Mouse (Mus musculus) hindbrain, embryonic 15.5 days (tissue): ENCODE measurements around the gene Smarcal1. TPM values are rescaled to one million over a fixed set of nuclear protein-coding genes. Genes with fewer than 3 reads are reported as not detected.

ENCODE experiments used
- ATAC-seq: fragments of 200-750 bp; cut with Nextera tagmentation; 2 replicates; pipeline ENCODE4 v1.8.0; 2017; ENCODE audit warnings: low read depth, moderate number of reproducible peaks, moderate TSS enrichment; ENCODE audit not compliant: low FRiP score
- H3K27ac ChIP-seq: fragments of 300-500 bp; sonication (generic); replicated peaks from 2 replicates; pipeline ENCODE4 v1.5.1; 2015; ENCODE audit warnings: mild to moderate bottlenecking, inconsistent platforms
- H3K27me3 ChIP-seq: fragments of 300-500 bp; sonication (generic); 2 replicates; pipeline ENCODE4 v1.6.1; 2015; ENCODE audit warnings: control low read depth, inconsistent platforms
- H3K36me3 ChIP-seq: fragments of 300-500 bp; sonication (generic); 2 replicates; pipeline ENCODE4 v1.6.1; 2015; ENCODE audit warnings: control low read depth, inconsistent platforms
- H3K4me1 ChIP-seq: fragments of 300-500 bp; sonication (generic); replicated peaks from 2 replicates; pipeline ENCODE4 v1.6.1; 2015; ENCODE audit warnings: control low read depth, inconsistent platforms
- H3K4me2 ChIP-seq: fragments of 300-500 bp; sonication (generic); 2 replicates; pipeline ENCODE4 v1.6.1; 2015; ENCODE audit warnings: moderate library complexity, mild to moderate bottlenecking, inconsistent platforms
- H3K4me3 ChIP-seq: fragments of 300-500 bp; sonication (generic); 2 replicates; pipeline ENCODE4 v1.5.1; 2015; ENCODE audit warnings: mild to moderate bottlenecking, inconsistent platforms
- H3K9ac ChIP-seq: fragments of 300-500 bp; sonication (generic); 2 replicates; pipeline ENCODE4 v1.6.1; 2015; ENCODE audit warnings: inconsistent platforms
- H3K9me3 ChIP-seq: fragments of 300-500 bp; sonication (generic); 2 replicates; pipeline ENCODE4 v1.6.1; 2016; ENCODE audit warnings: control low read depth, inconsistent platforms
- WGBS: fragments of 180-500 bp; shearing (Covaris S2); methylation state at CpG from one replicate; pipeline ENCODE4 v1.1.7; 2015; 5-methylcytosine and 5-hydroxymethylcytosine counted together
- polyA plus RNA-seq: library from polyadenylated mRNA; unstranded; fragments of >200 nt; fragmentation: Nextera tagmentation; extraction: Ambion mirVana; gene quantifications from 2 replicates; pipeline ENCODE4 v1.2.1, GENCODE M21; 2015

Smarcal1 gene
- polyA plus RNA-seq, 1 experiment from 2014 or later: 27.8 TPM

- H3K36me3 ChIP-seq: peaks cover 59% of the 10 kb centered on the region
- ATAC-seq: peak; percentile 64; the same call in 1 of the 2 replicates
- peak overlapping the region; percentile 65 for H3K27ac ChIP-seq
- H3K9me3 ChIP-seq: no peaks in the 10 kb centered on the region
- H3K27me3 ChIP-seq: no peaks in the 10 kb centered on the region
- WGBS: 60% methylated on average over 20 of the region's 20 CpGs
- peaks cover 9% of the 10 kb centered on the region; the same call in 1 of the 2 replicates for H3K4me1 ChIP-seq
- no peak overlapping the region for H3K4me2 ChIP-seq
- H3K9ac ChIP-seq: no peak overlapping the region
- no peak overlapping the region for H3K4me3 ChIP-seq
Observed at GRCm38 (mm10) chr1:72593340-72593951, 10.4 kb downstream of the Smarcal1 start.

GRCm38 (mm10) chr1:72595686-72596085, 12.6 kb downstream of the Smarcal1 start:
- WGBS: 92% methylated on average over 12 of the region's 12 CpGs
- ATAC-seq: no peak
- peaks cover 67% of the 10 kb centered on the region for H3K36me3 ChIP-seq
- H3K9me3 ChIP-seq: no peaks in the 10 kb centered on the region
- H3K9ac ChIP-seq: no peak overlapping the region
- H3K4me1 ChIP-seq: peaks cover 15% of the 10 kb centered on the region; the same call in 1 of the 2 replicates
- no peak overlapping the region for H3K27ac ChIP-seq
- no peaks in the 10 kb centered on the region for H3K27me3 ChIP-seq
- no peak overlapping the region for H3K4me2 ChIP-seq
- no peak overlapping the region for H3K4me3 ChIP-seq

GRCm38 (mm10) chr1:72596231-72596630, 13.2 kb downstream of the Smarcal1 start:
- no peak overlapping the region for H3K27ac ChIP-seq
- no peak overlapping the region for H3K4me2 ChIP-seq
- peaks cover 63% of the 10 kb centered on the region for H3K36me3 ChIP-seq
- H3K9ac ChIP-seq: no peak overlapping the region
- no peak overlapping the region for H3K4me3 ChIP-seq
- ATAC-seq: no peak
- 80% methylated on average over 5 of the region's 5 CpGs for WGBS
- H3K4me1 ChIP-seq: peaks cover 15% of the 10 kb centered on the region; the same call in 1 of the 2 replicates
- H3K27me3 ChIP-seq: no peaks in the 10 kb centered on the region
- no peaks in the 10 kb centered on the region for H3K9me3 ChIP-seq

GRCm38 (mm10) chr1:72599146-72600101, 16.4 kb downstream of the Smarcal1 start:
- 69% methylated on average over 21 of the region's 21 CpGs for WGBS
- Histone ChIP-seq H3K27me3 (no peaks in the 10 kb centered on the region), H3K4me1 (peaks cover 6% of the 10 kb centered on the region; the same call in 1 of the 2 replicates), H3K27ac (no peak overlapping the region), H3K9me3 (no peaks in the 10 kb centered on the region), H3K4me2 (no peak overlapping the region), H3K36me3 (peaks cover 60% of the 10 kb centered on the region), H3K9ac (no peak overlapping the region), H3K4me3 (no peak overlapping the region)
- ATAC-seq: no peak

GRCm38 (mm10) chr1:72600778-72601177, 17.7 kb downstream of the Smarcal1 start:
- H3K36me3 ChIP-seq: peaks cover 58% of the 10 kb centered on the region
- peaks cover 6% of the 10 kb centered on the region; the same call in 1 of the 2 replicates for H3K4me1 ChIP-seq
- no peak overlapping the region for H3K4me2 ChIP-seq
- H3K9me3 ChIP-seq: no peaks in the 10 kb centered on the region
- H3K27me3 ChIP-seq: no peaks in the 10 kb centered on the region
- H3K9ac ChIP-seq: no peak overlapping the region
- no peak for ATAC-seq
- H3K4me3 ChIP-seq: no peak overlapping the region
- H3K27ac ChIP-seq: no peak overlapping the region
- WGBS: 83% methylated on average over 5 of the region's 5 CpGs

- no peak overlapping the region for H3K4me2 ChIP-seq
- no peak overlapping the region for H3K4me3 ChIP-seq
- no peak overlapping the region for H3K27ac ChIP-seq
- 81% methylated on average over 7 of the region's 7 CpGs for WGBS
- peaks cover 53% of the 10 kb centered on the region for H3K36me3 ChIP-seq
- peaks cover 6% of the 10 kb centered on the region; the same call in 1 of the 2 replicates for H3K4me1 ChIP-seq
- no peak for ATAC-seq
- no peak overlapping the region for H3K9ac ChIP-seq
- H3K27me3 ChIP-seq: no peaks in the 10 kb centered on the region
- H3K9me3 ChIP-seq: no peaks in the 10 kb centered on the region
Observed at GRCm38 (mm10) chr1:72601233-72601632, 18.2 kb downstream of the Smarcal1 start.

GRCm38 (mm10) chr1:72602186-72602585, 19.1 kb downstream of the Smarcal1 start:
- H3K27me3 ChIP-seq: no peaks in the 10 kb centered on the region
- H3K9me3 ChIP-seq: no peaks in the 10 kb centered on the region
- 88% methylated on average over 5 of the region's 5 CpGs for WGBS
- H3K27ac ChIP-seq: no peak overlapping the region
- H3K4me2 ChIP-seq: no peak overlapping the region
- no peak for ATAC-seq
- H3K4me1 ChIP-seq: peaks cover 6% of the 10 kb centered on the region; the same call in 1 of the 2 replicates
- H3K9ac ChIP-seq: no peak overlapping the region
- peaks cover 46% of the 10 kb centered on the region for H3K36me3 ChIP-seq
- no peak overlapping the region for H3K4me3 ChIP-seq

- Histone ChIP-seq H3K27ac (no peak overlapping the region), H3K4me3 (no peak overlapping the region), H3K4me2 (no peak overlapping the region), H3K9me3 (no peaks in the 10 kb centered on the region), H3K4me1 (peaks cover 6% of the 10 kb centered on the region; the same call in 1 of the 2 replicates), H3K36me3 (peaks cover 42% of the 10 kb centered on the region), H3K9ac (no peak overlapping the region), H3K27me3 (no peaks in the 10 kb centered on the region)
- 92% methylated on average over 5 of the region's 5 CpGs for WGBS
- no peak for ATAC-seq
Observed at GRCm38 (mm10) chr1:72602803-72603202, 19.8 kb downstream of the Smarcal1 start.

- no peaks in the 10 kb centered on the region for H3K27me3 ChIP-seq
- no peak overlapping the region for H3K4me3 ChIP-seq
- ATAC-seq: peak; percentile 35; the same call in 1 of the 2 replicates
- H3K36me3 ChIP-seq: peaks cover 25% of the 10 kb centered on the region
- H3K4me2 ChIP-seq: no peak overlapping the region
- no peak overlapping the region for H3K9ac ChIP-seq
- H3K4me1 ChIP-seq: peaks cover 11% of the 10 kb centered on the region; the same call in 1 of the 2 replicates
- 54% methylated on average over 12 of the region's 12 CpGs for WGBS
- 0 out of 2 replicates have a peak overlapping the region, but pooled peaks have one; percentile 14 for H3K27ac ChIP-seq
- H3K9me3 ChIP-seq: no peaks in the 10 kb centered on the region
Observed at GRCm38 (mm10) chr1:72606186-72606673, 23.2 kb downstream of the Smarcal1 start.

GRCm38 (mm10) chr1:72609129-72609528, 26.1 kb downstream of the Smarcal1 start:
- Histone ChIP-seq H3K9ac (no peak overlapping the region), H3K9me3 (no peaks in the 10 kb centered on the region), H3K27me3 (no peaks in the 10 kb centered on the region), H3K4me2 (no peak overlapping the region), H3K27ac (no peak overlapping the region), H3K4me1 (peaks cover 11% of the 10 kb centered on the region; the same call in 1 of the 2 replicates), H3K36me3 (peaks cover 33% of the 10 kb centered on the region), H3K4me3 (no peak overlapping the region)
- no peak for ATAC-seq
- 71% methylated on average over 10 of the region's 10 CpGs for WGBS

GRCm38 (mm10) chr1:72609887-72610877, 27.1 kb downstream of the Smarcal1 start:
- Histone ChIP-seq H3K4me3 (no peak overlapping the region), H3K36me3 (peaks cover 41% of the 10 kb centered on the region), H3K4me2 (no peak overlapping the region), H3K9me3 (no peaks in the 10 kb centered on the region), H3K9ac (no peak overlapping the region), H3K27me3 (no peaks in the 10 kb centered on the region), H3K4me1 (peaks cover 11% of the 10 kb centered on the region; the same call in 1 of the 2 replicates), H3K27ac (peak overlapping the region; percentile 31)
- ATAC-seq: peak; percentile 77
- WGBS: 64% methylated on average over 23 of the region's 23 CpGs
